Mouse (Mus musculus): ENCODE data around the gene Popdc3. TPM values are rescaled to one million over a fixed set of nuclear protein-coding genes. Genes with fewer than 3 reads are reported as not detected.
A peak's percentile ranks its signal among the peaks of the same experiment; 100 is the strongest.
"Not testable (repeated sequence)": the region's sequence is repeated elsewhere in the genome, so short reads cannot be mapped to it uniquely, and the experiment has no call there.

The Popdc3 gene
- polyA plus RNA-seq, 1 experiment from 2014 or later, result 0.27 TPM

DNA sequence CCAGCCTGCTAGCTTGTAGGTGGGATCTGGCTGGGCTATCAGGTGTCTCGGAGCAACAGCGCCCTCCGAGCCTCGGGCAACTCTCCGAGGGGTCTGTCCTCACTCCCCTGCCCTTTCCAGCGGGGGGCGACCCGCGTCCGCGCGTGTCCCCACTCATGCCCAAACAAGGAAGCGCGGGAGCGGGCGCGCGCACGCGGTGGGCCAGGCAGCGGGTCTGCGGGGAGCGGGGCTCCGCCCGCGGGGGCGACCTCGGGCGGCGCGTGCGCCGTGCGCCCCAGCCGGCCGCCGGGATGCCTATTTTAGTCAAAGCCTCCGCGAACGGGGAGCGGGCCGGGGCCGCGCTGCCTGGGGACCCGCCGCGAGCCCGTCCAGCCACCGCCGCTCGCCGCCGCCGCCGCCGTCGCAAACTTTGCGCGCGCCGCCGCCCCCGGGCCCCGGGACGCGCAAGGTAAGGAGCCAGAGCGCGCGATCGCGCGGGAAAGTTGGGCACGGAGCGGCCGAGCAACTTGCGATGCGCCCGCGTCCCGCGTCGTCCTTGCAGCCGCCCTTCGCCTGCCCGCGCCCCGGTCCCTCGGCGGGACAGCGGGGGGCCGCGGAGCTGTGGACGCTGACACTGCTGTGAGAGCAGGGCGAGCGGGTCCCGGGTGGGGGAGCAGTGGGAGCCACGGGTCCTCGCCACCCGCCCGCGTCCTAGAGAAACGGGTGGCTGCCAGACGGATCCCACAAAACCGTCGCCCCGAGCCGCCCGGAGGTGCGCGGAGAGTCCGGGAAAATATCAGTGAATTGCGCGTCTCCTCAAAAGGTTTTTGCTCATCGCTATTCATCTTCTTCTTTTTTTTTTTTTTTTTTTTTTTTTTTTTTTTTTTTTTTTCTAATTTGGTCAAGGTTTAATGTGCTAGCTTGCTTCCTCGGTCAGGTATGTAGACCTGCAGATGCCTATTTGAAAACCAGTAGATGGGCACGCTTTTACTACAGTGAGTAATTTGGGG is 157.8 kb downstream of the Popdc3 start, which contains the start of gene Bves:
Gene Bves, plus strand, starts transcription at position 339 of the 989 bp plus-strand sequence.
- no peaks in the 10 kb centered on the region for H3K9me3 ChIP-seq (ENCODE audit: control insufficient read depth, low read length)
- H3K36me3 ChIP-seq (ENCODE audit: control insufficient read depth, insufficient read depth, low read length), result no peaks in the 10 kb centered on the region
- ATAC-seq (replicated peaks; ENCODE audit: low FRiP score), result peak; percentile 86
- DNase-seq (ENCODE audit: low spot score), result peak; percentile 81
- H3K27ac ChIP-seq (ENCODE audit: low read depth, low read length), result no peak within 1 kb of the TSS
- WGBS, result under 1% methylated on average over 85 of the region's 116 CpGs
- H3K4me1 ChIP-seq (replicated peaks; ENCODE audit: control insufficient read depth, insufficient read depth, low read length), result no peaks in the 10 kb centered on the region
- H3K4me3 ChIP-seq (ENCODE audit: low read depth, low read length), result peak within 1 kb of the TSS; percentile 64
- H3K27me3 ChIP-seq (ENCODE audit: control insufficient read depth, insufficient read depth, low read length), result peaks cover 16% of the 10 kb centered on the region
- H3K9ac ChIP-seq (ENCODE audit: low read length), result peak within 1 kb of the TSS; percentile 71
- H3K4me2 ChIP-seq (ENCODE audit: low read depth, low read length, severe bottlenecking), result peak within 1 kb of the TSS; percentile 95

DNA sequence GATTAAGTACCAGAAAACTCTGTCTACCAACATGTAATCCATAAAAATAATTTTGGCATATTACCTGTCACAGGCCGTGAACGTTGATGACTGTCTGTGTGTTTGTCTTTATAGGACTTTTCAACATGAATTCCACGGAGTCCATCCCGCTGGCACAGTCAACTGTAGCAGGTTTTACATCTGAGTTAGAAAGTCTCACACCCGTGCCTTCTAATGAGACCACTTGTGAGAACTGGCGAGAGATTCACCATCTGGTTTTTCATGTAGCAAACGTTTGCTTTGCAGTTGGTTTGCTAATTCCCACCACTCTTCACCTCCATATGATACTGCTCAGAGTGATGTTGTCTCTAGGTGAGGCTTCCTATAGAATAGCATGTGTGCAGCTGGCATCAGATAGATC is 161.2 kb downstream of the Popdc3 start:
- Histone ChIP-seq H3K36me3 (ENCODE audit: control insufficient read depth, insufficient read depth, low read length) (no peaks in the 10 kb centered on the region), H3K4me2 (ENCODE audit: low read depth, low read length, severe bottlenecking) (no peak overlapping the region), H3K9me3 (ENCODE audit: control insufficient read depth, low read length) (no peaks in the 10 kb centered on the region), H3K4me3 (ENCODE audit: low read depth, low read length) (no peak overlapping the region), H3K27me3 (ENCODE audit: control insufficient read depth, insufficient read depth, low read length) (peaks cover 14% of the 10 kb centered on the region), H3K9ac (ENCODE audit: low read length) (no peak overlapping the region), H3K4me1 (replicated peaks; ENCODE audit: control insufficient read depth, insufficient read depth, low read length) (no peaks in the 10 kb centered on the region), H3K27ac (ENCODE audit: low read depth, low read length) (no peak overlapping the region)
- WGBS, result 79% methylated on average over 7 of the region's 7 CpGs
- ATAC-seq (replicated peaks; ENCODE audit: low FRiP score) (no peak), DNase-seq (ENCODE audit: low spot score) (no peak)

DNA sequence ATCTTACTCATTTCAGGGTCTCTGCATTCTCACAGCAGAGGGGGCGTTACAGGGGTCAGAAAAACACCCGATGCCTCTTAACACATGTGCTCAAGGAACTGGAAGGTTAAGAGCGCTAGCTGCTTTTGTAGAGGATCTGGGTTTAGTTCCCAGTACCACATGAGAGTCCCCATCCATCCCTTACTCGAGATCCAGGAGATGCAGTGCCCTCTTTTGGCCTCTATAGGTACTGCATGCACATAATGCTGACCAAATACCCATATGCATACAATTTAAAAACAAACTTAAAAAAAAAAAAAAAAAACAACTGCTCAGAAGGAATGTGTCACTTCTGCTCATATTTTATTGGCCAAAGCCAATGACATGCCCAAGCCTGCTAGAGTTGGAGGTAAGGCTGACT is 166.5 kb downstream of the Popdc3 start:
- Histone ChIP-seq H3K27ac (ENCODE audit: low read depth, low read length) (no peak overlapping the region), H3K4me2 (ENCODE audit: low read depth, low read length, severe bottlenecking) (no peak overlapping the region), H3K9me3 (ENCODE audit: control insufficient read depth, low read length) (no peaks in the 10 kb centered on the region; the same call in 1 of the 2 replicates), H3K9ac (ENCODE audit: low read length) (no peak overlapping the region), H3K27me3 (ENCODE audit: control insufficient read depth, insufficient read depth, low read length) (no peaks in the 10 kb centered on the region), H3K4me1 (replicated peaks; ENCODE audit: control insufficient read depth, insufficient read depth, low read length) (no peaks in the 10 kb centered on the region), H3K36me3 (ENCODE audit: control insufficient read depth, insufficient read depth, low read length) (no peaks in the 10 kb centered on the region), H3K4me3 (ENCODE audit: low read depth, low read length) (no peak overlapping the region)
- ATAC-seq (replicated peaks; ENCODE audit: low FRiP score) (no peak), DNase-seq (ENCODE audit: low spot score) (no peak)
- 87% methylated on average over 4 of the region's 4 CpGs for WGBS

DNA sequence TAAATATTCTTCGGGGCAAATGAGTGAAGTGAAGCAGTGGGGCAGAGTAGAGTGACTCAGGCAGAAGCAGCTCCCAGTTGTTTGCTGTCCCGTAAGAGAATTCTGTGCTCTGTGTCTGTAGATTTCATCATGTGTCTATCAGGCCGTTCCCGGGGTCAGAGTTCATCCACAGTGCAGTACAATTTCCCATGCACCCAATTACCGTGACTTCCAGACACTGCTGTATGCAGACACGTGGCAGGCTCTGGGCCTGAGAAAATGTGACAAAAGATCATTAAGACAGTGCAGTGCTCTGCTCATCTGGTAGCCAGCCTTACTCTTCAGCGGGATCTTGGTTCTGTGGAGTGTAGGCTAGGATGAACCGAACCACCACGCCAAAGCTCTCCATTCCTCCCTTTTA is 167.3 kb downstream of the Popdc3 start:
- DNase-seq (ENCODE audit: low spot score) (no peak), ATAC-seq (replicated peaks; ENCODE audit: low FRiP score) (no peak)
- Histone ChIP-seq H3K27ac (ENCODE audit: low read depth, low read length) (no peak overlapping the region), H3K4me3 (ENCODE audit: low read depth, low read length) (no peak overlapping the region), H3K9me3 (ENCODE audit: control insufficient read depth, low read length) (no peaks in the 10 kb centered on the region; the same call in 1 of the 2 replicates), H3K36me3 (ENCODE audit: control insufficient read depth, insufficient read depth, low read length) (no peaks in the 10 kb centered on the region), H3K4me1 (replicated peaks; ENCODE audit: control insufficient read depth, insufficient read depth, low read length) (no peaks in the 10 kb centered on the region), H3K27me3 (ENCODE audit: control insufficient read depth, insufficient read depth, low read length) (no peaks in the 10 kb centered on the region), H3K9ac (ENCODE audit: low read length) (no peak overlapping the region), H3K4me2 (ENCODE audit: low read depth, low read length, severe bottlenecking) (no peak overlapping the region)
- 88% methylated on average over 9 of the region's 9 CpGs for WGBS

DNA sequence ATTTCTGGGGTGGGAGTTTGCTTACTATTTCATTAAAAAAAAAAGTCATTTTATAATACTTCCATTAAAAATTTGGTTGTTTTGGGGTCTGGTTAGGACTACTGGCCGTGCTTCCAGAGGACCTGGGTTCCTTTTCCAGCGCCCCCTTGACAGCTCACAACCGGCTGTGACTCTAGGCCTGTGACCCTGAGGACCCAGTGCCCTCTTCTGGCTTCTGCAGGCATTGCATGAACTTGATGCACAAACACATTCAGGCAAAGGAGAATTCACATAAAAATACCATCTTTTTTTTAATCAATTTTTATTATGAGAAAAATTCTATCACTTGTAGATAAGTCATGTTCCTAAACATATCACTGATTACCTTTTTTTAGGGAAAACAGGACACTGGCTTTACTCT is 170.2 kb downstream of the Popdc3 start:
- not testable (repeated sequence) for DNase-seq (ENCODE audit: low spot score); H3K27ac ChIP-seq (ENCODE audit: low read depth, low read length); H3K4me3 ChIP-seq (ENCODE audit: low read depth, low read length); H3K9ac ChIP-seq (ENCODE audit: low read length); H3K27me3 ChIP-seq (ENCODE audit: control insufficient read depth, insufficient read depth, low read length); H3K4me1 ChIP-seq (replicated peaks; ENCODE audit: control insufficient read depth, insufficient read depth, low read length); H3K4me2 ChIP-seq (ENCODE audit: low read depth, low read length, severe bottlenecking); H3K36me3 ChIP-seq (ENCODE audit: control insufficient read depth, insufficient read depth, low read length); H3K9me3 ChIP-seq (ENCODE audit: control insufficient read depth, low read length); ATAC-seq (replicated peaks; ENCODE audit: low FRiP score)
- 90% methylated on average over 3 of the region's 3 CpGs for WGBS

DNA sequence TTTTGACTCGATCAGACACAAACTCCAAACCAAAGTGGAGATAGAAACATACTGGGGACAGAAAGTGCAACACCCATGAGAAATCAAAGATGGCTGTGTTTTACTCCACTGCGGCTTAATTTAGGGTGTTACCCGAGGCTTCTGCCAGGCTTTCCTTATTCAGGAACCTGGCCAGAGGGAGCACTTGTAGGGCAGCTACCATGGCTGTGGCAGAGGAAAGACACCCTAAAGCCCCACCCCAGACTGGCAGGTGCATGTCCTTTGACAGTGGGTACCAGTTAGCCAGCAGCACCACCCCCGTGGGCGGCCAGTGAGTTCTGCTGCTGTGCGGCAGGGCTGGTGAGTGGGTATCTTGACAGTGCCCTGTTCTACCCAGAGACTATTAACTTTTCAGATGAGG is 178.2 kb downstream of the Popdc3 start:
- Histone ChIP-seq H3K9me3 (ENCODE audit: control insufficient read depth, low read length) (no peaks in the 10 kb centered on the region), H3K9ac (ENCODE audit: low read length) (no peak overlapping the region), H3K4me3 (ENCODE audit: low read depth, low read length) (no peak overlapping the region), H3K27ac (ENCODE audit: low read depth, low read length) (no peak overlapping the region), H3K4me2 (ENCODE audit: low read depth, low read length, severe bottlenecking) (no peak overlapping the region), H3K4me1 (replicated peaks; ENCODE audit: control insufficient read depth, insufficient read depth, low read length) (no peaks in the 10 kb centered on the region), H3K36me3 (ENCODE audit: control insufficient read depth, insufficient read depth, low read length) (no peaks in the 10 kb centered on the region), H3K27me3 (ENCODE audit: control insufficient read depth, insufficient read depth, low read length) (no peaks in the 10 kb centered on the region)
- DNase-seq (ENCODE audit: low spot score) (no peak), ATAC-seq (replicated peaks; ENCODE audit: low FRiP score) (no peak)
- 93% methylated on average over 6 of the region's 6 CpGs for WGBS

DNA sequence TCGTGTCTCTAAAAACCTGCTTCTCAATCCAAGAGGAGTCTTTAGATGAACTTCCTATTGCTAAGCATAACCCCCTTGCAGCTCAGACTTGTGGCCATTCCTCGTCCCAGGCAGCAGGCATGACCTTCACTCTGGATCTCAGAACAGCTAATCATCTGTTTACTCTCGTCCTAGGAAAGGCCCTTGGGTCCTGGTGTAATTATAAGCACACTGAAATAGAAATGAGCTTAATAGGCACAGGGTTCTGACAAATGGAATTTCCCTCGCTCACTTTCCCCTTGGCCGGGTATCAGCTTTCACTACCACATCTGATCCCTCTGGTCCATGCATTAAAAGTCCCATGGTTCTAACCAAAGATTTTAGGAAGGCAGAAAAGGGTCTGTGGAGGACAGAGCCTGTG is 185.5 kb downstream of the Popdc3 start:
- Histone ChIP-seq H3K27ac (ENCODE audit: low read depth, low read length) (no peak overlapping the region), H3K9ac (ENCODE audit: low read length) (no peak overlapping the region), H3K9me3 (ENCODE audit: control insufficient read depth, low read length) (no peaks in the 10 kb centered on the region), H3K4me1 (replicated peaks; ENCODE audit: control insufficient read depth, insufficient read depth, low read length) (no peaks in the 10 kb centered on the region), H3K4me2 (ENCODE audit: low read depth, low read length, severe bottlenecking) (no peak overlapping the region), H3K4me3 (ENCODE audit: low read depth, low read length) (no peak overlapping the region), H3K27me3 (ENCODE audit: control insufficient read depth, insufficient read depth, low read length) (no peaks in the 10 kb centered on the region), H3K36me3 (ENCODE audit: control insufficient read depth, insufficient read depth, low read length) (no peaks in the 10 kb centered on the region)
- no peak for DNase-seq (ENCODE audit: low spot score)
- WGBS, result 51% methylated on average over 5 of the region's 5 CpGs
- no peak for ATAC-seq (replicated peaks; ENCODE audit: low FRiP score)

DNA sequence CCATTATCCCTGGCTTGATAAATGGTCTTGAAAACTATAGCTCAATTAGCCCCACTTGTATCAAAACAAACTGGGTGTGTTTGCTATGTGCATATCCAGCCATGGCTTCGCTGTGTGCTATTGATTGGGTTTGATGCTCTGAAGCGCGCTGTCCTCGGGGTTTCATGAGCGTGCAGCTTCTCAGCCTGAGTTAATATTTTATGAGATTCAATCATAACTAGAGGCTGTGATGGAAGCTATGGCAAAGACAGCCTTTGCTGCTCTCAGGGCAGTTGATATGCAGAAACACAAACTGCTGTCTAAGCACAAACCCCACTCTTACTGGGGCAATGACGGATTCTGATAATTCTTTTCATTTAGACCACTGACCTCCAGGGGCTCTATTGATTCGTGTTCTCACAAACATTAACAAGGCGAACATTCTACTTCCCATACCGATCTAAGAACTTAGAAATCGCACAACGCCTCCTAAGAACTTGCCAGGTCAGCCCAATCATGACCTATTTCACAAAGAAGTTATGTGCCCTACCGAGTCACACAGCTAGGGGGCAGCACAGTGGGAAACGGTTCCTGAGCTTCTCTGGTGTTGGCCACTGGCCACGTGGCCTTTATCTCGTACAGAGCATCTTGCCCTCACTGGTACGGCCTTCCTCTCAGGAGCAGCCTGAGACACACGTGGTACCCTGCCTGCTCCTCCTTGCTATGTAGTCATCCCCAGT is 189.2 kb downstream of the Popdc3 start:
- H3K4me3 ChIP-seq (ENCODE audit: low read depth, low read length), result no peak overlapping the region
- ATAC-seq (replicated peaks; ENCODE audit: low FRiP score) (no peak), DNase-seq (ENCODE audit: low spot score) (no peak)
- no peak overlapping the region for H3K27ac ChIP-seq (ENCODE audit: low read depth, low read length)
- H3K4me1 ChIP-seq (replicated peaks; ENCODE audit: control insufficient read depth, insufficient read depth, low read length), result no peaks in the 10 kb centered on the region
- H3K4me2 ChIP-seq (ENCODE audit: low read depth, low read length, severe bottlenecking), result no peak overlapping the region
- H3K9me3 ChIP-seq (ENCODE audit: control insufficient read depth, low read length), result no peaks in the 10 kb centered on the region
- H3K27me3 ChIP-seq (ENCODE audit: control insufficient read depth, insufficient read depth, low read length), result no peaks in the 10 kb centered on the region
- no peak overlapping the region for H3K9ac ChIP-seq (ENCODE audit: low read length)
- no peaks in the 10 kb centered on the region for H3K36me3 ChIP-seq (ENCODE audit: control insufficient read depth, insufficient read depth, low read length)
- WGBS, result 91% methylated on average over 17 of the region's 17 CpGs
